Mouse (Mus musculus) myocyte (in vitro differentiated cells): ENCODE measurements at regions not wholly inside any gene's neighbourhood (a gene's known extent, or its start where the extent isn't known, plus 50 kb on each side); places are given as distances from the start of the nearest gene placed in this dataset.

Experiments
- H3K27me3 ChIP-seq: one replicate; pipeline ENCODE4 v1.6.1; 2011; ENCODE audit not compliant: control insufficient read depth, insufficient read depth, insufficient read length
- H3K36me3 ChIP-seq: one replicate; pipeline ENCODE4 v1.6.1; 2011; ENCODE audit not compliant: control insufficient read depth, insufficient read depth
- H3K4me2 ChIP-seq: one replicate; pipeline ENCODE4 v1.6.1; 2011; ENCODE audit warnings: low read depth, control low read depth
- H3K4me3 ChIP-seq: one replicate; pipeline ENCODE4 v1.5.1; 2011; ENCODE audit warnings: mild to moderate bottlenecking, control low read depth, moderate library complexity
- H3K79me2 ChIP-seq: one replicate; pipeline ENCODE4 v1.6.1; 2011; ENCODE audit not compliant: control insufficient read depth, insufficient read depth
- H3ac ChIP-seq: one replicate; pipeline ENCODE4 v1.6.1; 2011; ENCODE audit not compliant: control insufficient read depth, insufficient read length
- CEBPB ChIP-seq: IDR thresholded peaks from 2 replicates; pipeline ENCODE4 v1.6.1; 2011; ENCODE audit warnings: mild to moderate bottlenecking, moderate library complexity; ENCODE audit not compliant: poor library complexity, insufficient read depth, severe bottlenecking
- E2F4 ChIP-seq: IDR thresholded peaks from one replicate; pipeline ENCODE4 v1.6.1; 2011; ENCODE audit warnings: mild to moderate bottlenecking, control low read depth, moderate library complexity; ENCODE audit not compliant: insufficient read depth
- MAX ChIP-seq: IDR thresholded peaks from one replicate; pipeline ENCODE4 v1.6.1; 2011; ENCODE audit warnings: low read depth, mild to moderate bottlenecking, control low read depth
- MYOD1 ChIP-seq, 3 experiments: IDR thresholded peaks; one replicate each; pipeline ENCODE4 v1.6.1; 2011; ENCODE audit warnings: control low read depth in 2 of 3, low read depth in 2 of 3, mild to moderate bottlenecking in 2 of 3, moderate library complexity in 1 of 3; ENCODE audit not compliant: insufficient read length in 2 of 3, control insufficient read depth in 1 of 3
- MYOG ChIP-seq, 3 experiments: IDR thresholded peaks; one replicate each; pipeline ENCODE4 v1.6.1; 2011; ENCODE audit warnings: control low read depth in 2 of 3, low read depth in 2 of 3, mild to moderate bottlenecking in 2 of 3; ENCODE audit not compliant: insufficient read length in 2 of 3, control insufficient read depth in 1 of 3, insufficient read depth in 1 of 3
- POLR2A ChIP-seq: IDR thresholded peaks from one replicate; pipeline ENCODE4 v1.6.1; 2011; ENCODE audit warnings: low read depth, mild to moderate bottlenecking, control low read depth, moderate library complexity; ENCODE audit not compliant: insufficient read length
- POLR2AphosphoS2 ChIP-seq: IDR thresholded peaks from one replicate; pipeline ENCODE4 v1.6.1; 2011; ENCODE audit warnings: low read depth, control low read depth; ENCODE audit not compliant: insufficient read length
- REST ChIP-seq: IDR thresholded peaks from one replicate; pipeline ENCODE4 v1.6.1; 2011; ENCODE audit warnings: mild to moderate bottlenecking, control low read depth, moderate library complexity; ENCODE audit not compliant: insufficient read depth, insufficient read length
- SRF ChIP-seq: IDR thresholded peaks from one replicate; pipeline ENCODE4 v1.6.1; 2011; ENCODE audit warnings: low read depth; ENCODE audit not compliant: control insufficient read depth, insufficient read length
- TCF12 ChIP-seq: IDR thresholded peaks from one replicate; pipeline ENCODE4 v1.6.1; 2011; ENCODE audit warnings: mild to moderate bottlenecking, control low read depth; ENCODE audit not compliant: poor library complexity, insufficient read depth, severe bottlenecking
- TCF3 ChIP-seq: IDR thresholded peaks from one replicate; pipeline ENCODE4 v1.6.1; 2011; ENCODE audit warnings: low read depth, control low read depth; ENCODE audit not compliant: insufficient read length
- USF1 ChIP-seq: IDR thresholded peaks from one replicate; pipeline ENCODE4 v1.6.1; 2011; ENCODE audit warnings: low read depth, mild to moderate bottlenecking, control low read depth, moderate library complexity

GRCm38 (mm10) chr13:60050799-60051580, 126.2 kb downstream of the Gas1 start:
- Histone ChIP-seq H3K4me2 (peak overlapping the region; percentile 20), H3K27me3 (no peaks in the 10 kb centered on the region), H3K4me3 (no peak overlapping the region), H3ac (no peak overlapping the region), H3K36me3 (no peaks in the 10 kb centered on the region), H3K79me2 (no peaks in the 10 kb centered on the region)
- TF ChIP-seq CEBPB (peak; percentile 48; the same call in 1 of the 2 replicates), POLR2AphosphoS2 (no peak), MYOD1 (IDR thresholded peaks at IDR 0.05; ENCODE audit: control insufficient read depth in 1 of 3, insufficient read length in 2 of 3, low read depth in 2 of 3) (peak in 1 of 3 experiments; percentile 11), MAX (no peak), MYOG (IDR thresholded peaks at IDR 0.05; ENCODE audit: control insufficient read depth in 1 of 3, insufficient read depth in 1 of 3, insufficient read length in 2 of 3, low read depth in 2 of 3) (no peak), TCF12 (no peak), REST (no peak), USF1 (peak; percentile 55), E2F4 (no peak), POLR2A (no peak)

DNA sequence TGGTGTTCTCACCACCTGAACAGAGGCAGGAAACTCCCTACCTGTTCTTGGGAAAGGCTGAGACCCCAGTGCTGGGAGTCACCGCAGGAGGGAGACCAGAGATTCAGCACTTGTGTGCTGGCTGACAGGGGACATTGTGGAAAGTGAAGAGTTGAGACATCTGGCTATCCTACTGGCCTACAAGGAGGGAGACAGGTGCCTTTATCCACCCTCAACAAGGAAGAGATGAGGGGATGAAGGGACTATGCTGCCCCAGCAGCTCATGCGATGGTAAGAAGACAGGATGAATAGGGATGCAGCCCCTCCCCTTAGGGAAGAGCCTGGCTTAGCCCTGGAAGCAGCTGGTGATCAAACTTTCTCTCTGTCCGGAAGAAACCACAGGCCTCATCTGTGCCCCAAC, 127.5 kb downstream of the Gas1 start:
- Histone ChIP-seq H3K36me3 (no peaks in the 10 kb centered on the region), H3K27me3 (no peaks in the 10 kb centered on the region), H3K4me3 (no peak overlapping the region), H3ac (no peak overlapping the region), H3K4me2 (no peak overlapping the region), H3K79me2 (no peaks in the 10 kb centered on the region)
- TF ChIP-seq MAX (no peak), TCF3 (no peak), POLR2AphosphoS2 (no peak), MYOG (IDR thresholded peaks at IDR 0.05; ENCODE audit: control insufficient read depth in 1 of 3, insufficient read depth in 1 of 3, insufficient read length in 2 of 3, low read depth in 2 of 3) (peak in 1 of 3 experiments; percentile 23), MYOD1 (IDR thresholded peaks at IDR 0.05; ENCODE audit: control insufficient read depth in 1 of 3, insufficient read length in 2 of 3, low read depth in 2 of 3) (peak in 2 of 3 experiments; percentile 46 to 71)

- Histone ChIP-seq H3K27me3 (no peaks in the 10 kb centered on the region), H3ac (no peak overlapping the region), H3K36me3 (no peaks in the 10 kb centered on the region), H3K4me3 (no peak overlapping the region), H3K4me2 (peak overlapping the region; percentile 71), H3K79me2 (no peaks in the 10 kb centered on the region)
- no peak for TF ChIP-seq TCF3
- TF ChIP-seq TCF12 = no peak
- no peak for TF ChIP-seq REST
- peak; percentile 23 for TF ChIP-seq POLR2A
- TF ChIP-seq E2F4 = no peak
- TF ChIP-seq SRF = no peak
- no peak for TF ChIP-seq POLR2AphosphoS2
- no peak for TF ChIP-seq MAX
- no peak for TF ChIP-seq CEBPB
- peak in 2 of 3 experiments; percentile 40 to 86 for TF ChIP-seq MYOG (IDR thresholded peaks at IDR 0.05; ENCODE audit: control insufficient read depth in 1 of 3, insufficient read depth in 1 of 3, insufficient read length in 2 of 3, low read depth in 2 of 3)
- peak in 2 of 3 experiments; percentile 69 to 81 for TF ChIP-seq MYOD1 (IDR thresholded peaks at IDR 0.05; ENCODE audit: control insufficient read depth in 1 of 3, insufficient read length in 2 of 3, low read depth in 2 of 3)
- TF ChIP-seq USF1 = no peak
Measured at GRCm38 (mm10) chr13:60047791-60048730, 129.1 kb downstream of the Gas1 start.

DNA sequence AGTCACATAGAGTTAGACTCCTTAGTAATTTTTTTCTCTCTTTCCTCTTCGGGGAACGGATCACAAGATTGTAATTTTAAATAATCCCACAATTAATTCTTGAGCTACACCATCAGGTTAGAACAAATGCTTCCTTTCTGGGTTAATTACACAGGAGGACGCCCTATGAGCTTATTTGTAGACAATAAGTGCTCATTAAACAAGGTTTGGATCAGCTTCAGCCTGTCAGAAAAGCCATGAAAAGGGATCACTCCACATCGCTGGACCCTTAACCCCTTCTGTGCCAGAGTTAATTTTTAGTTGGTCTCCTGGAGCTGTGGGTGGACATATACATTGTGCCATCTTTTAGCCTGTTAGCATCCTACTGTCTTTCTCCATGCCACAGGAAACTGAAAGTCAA, 131.4 kb downstream of the Gas1 start:
- no peaks in the 10 kb centered on the region for H3K36me3 ChIP-seq
- no peak overlapping the region for H3K4me3 ChIP-seq
- H3ac ChIP-seq = no peak overlapping the region
- H3K79me2 ChIP-seq = no peaks in the 10 kb centered on the region
- TF ChIP-seq USF1 (no peak), TCF12 (no peak), TCF3 (no peak), POLR2A (no peak), E2F4 (no peak), SRF (no peak), CEBPB (no peak), MYOD1 (IDR thresholded peaks at IDR 0.05; ENCODE audit: control insufficient read depth in 1 of 3, insufficient read length in 2 of 3, low read depth in 2 of 3) (no peak), REST (no peak), MYOG (IDR thresholded peaks at IDR 0.05; ENCODE audit: control insufficient read depth in 1 of 3, insufficient read depth in 1 of 3, insufficient read length in 2 of 3, low read depth in 2 of 3) (no peak), MAX (no peak), POLR2AphosphoS2 (no peak)
- H3K27me3 ChIP-seq = no peaks in the 10 kb centered on the region
- no peak overlapping the region for H3K4me2 ChIP-seq
